Mouse (Mus musculus) adrenal gland (tissue): ENCODE measurements around the gene C1qb.

Experiments used
- intact Hi-C: fragments of 180-260 bp; cut with DNase I; formaldehyde crosslinking; loops from one replicate; pipeline ENCODE4 v1.15.1; 2025
- long read RNA-seq, 2 experiments: library from polyadenylated mRNA; unstranded; transcript quantifications; one replicate each; pipeline ENCODE4 v2.0.0; 2020; ENCODE audit warnings: borderline replicate concordance in 1 of 2; ENCODE audit not compliant: insufficient replicate concordance in 1 of 2

The C1qb gene
- long read RNA-seq, experiment 1, transcript C1qb-201 (3 exons, 1,088 nt), result major isoform, 73 of 77 reads
- long read RNA-seq, experiment 1, partial matches to known transcripts, result 2 of 77 reads
- long read RNA-seq, experiment 1, other reads (novel, unspliced or antisense), result 2 of 77 reads
- long read RNA-seq, experiment 2, transcript C1qb-201 (3 exons, 1,088 nt), result major isoform, 60 of 62 reads
- long read RNA-seq, experiment 2, partial matches to known transcripts, result 1 of 62 reads
- long read RNA-seq, experiment 2, other reads (novel, unspliced or antisense), result 1 of 62 reads

- intact Hi-C loops, result no loop called here
Observed at GRCm38 (mm10) chr4:136886101-136886500, at the start of gene C1qb. Gene C1qb, minus strand, starts transcription at chr4:136886187.

- intact Hi-C loops, result no loop called here
Observed at GRCm38 (mm10) chr4:136934746-136935613, 49.0 kb upstream of the C1qb start.

- intact Hi-C loops, result no loop called here
Observed at GRCm38 (mm10) chr4:136930474-136930873, 44.5 kb upstream of the C1qb start.

GRCm38 (mm10) chr4:136928928-136929327 is 42.9 kb upstream of the C1qb start:
- intact Hi-C loops, result loop anchor here (5.0 kb wide), 1 partner anchor 43 kb away; no protein-coding TSS in a partner anchor

GRCm38 (mm10) chr4:136925804-136926203 is 39.8 kb upstream of the C1qb start:
- intact Hi-C loops, result loop anchor here (5.0 kb wide), 1 partner anchor 46 kb away; no protein-coding TSS in a partner anchor

GRCm38 (mm10) chr4:136924529-136924928 is 38.5 kb upstream of the C1qb start:
- intact Hi-C loops, result no loop called here

- intact Hi-C loops, result no loop called here
Observed at GRCm38 (mm10) chr4:136919526-136919925, 33.5 kb upstream of the C1qb start.

GRCm38 (mm10) chr4:136918834-136919233 is 32.8 kb upstream of the C1qb start:
- intact Hi-C loops, result no loop called here

GRCm38 (mm10) chr4:136917165-136917524 is 31.2 kb upstream of the C1qb start:
- intact Hi-C loops, result no loop called here

GRCm38 (mm10) chr4:136916359-136917164 is 30.6 kb upstream of the C1qb start:
- intact Hi-C loops, result no loop called here

GRCm38 (mm10) chr4:136912841-136913240 is 26.9 kb upstream of the C1qb start:
- intact Hi-C loops, result no loop called here

GRCm38 (mm10) chr4:136911804-136912203 is 25.8 kb upstream of the C1qb start:
- intact Hi-C loops, result no loop called here

GRCm38 (mm10) chr4:136911211-136911646 is 25.2 kb upstream of the C1qb start:
- intact Hi-C loops, result no loop called here

GRCm38 (mm10) chr4:136907809-136908208 is 21.8 kb upstream of the C1qb start:
- intact Hi-C loops, result loop anchor here (5.0 kb wide), 2 partner anchors 64 to 164 kb away; no protein-coding TSS in a partner anchor

- intact Hi-C loops, result loop anchor here (5.0 kb wide), 2 partner anchors 65 to 165 kb away; no protein-coding TSS in a partner anchor
Observed at GRCm38 (mm10) chr4:136907033-136907432, 21.0 kb upstream of the C1qb start.

GRCm38 (mm10) chr4:136904767-136905539 is 19.0 kb upstream of the C1qb start:
- intact Hi-C loops, result loop anchor here (5.0 kb wide), 2 partner anchors 67 to 167 kb away; no protein-coding TSS in a partner anchor

- intact Hi-C loops, result no loop called here
Observed at GRCm38 (mm10) chr4:136899154-136899553, 13.2 kb upstream of the C1qb start.

GRCm38 (mm10) chr4:136898637-136899036 is 12.7 kb upstream of the C1qb start, which contains the start of gene C1qa:
Gene C1qa, minus strand, starts transcription at chr4:136898803.
- intact Hi-C loops, result no loop called here

GRCm38 (mm10) chr4:136898084-136898598 is 12.2 kb upstream of the C1qb start:
- intact Hi-C loops, result no loop called here

GRCm38 (mm10) chr4:136896461-136896860 is 10.5 kb upstream of the C1qb start:
- intact Hi-C loops, result no loop called here
